Mouse (Mus musculus) heart, embryonic 14.5 days (tissue): ENCODE results near the gene Pbx1. TPM values are rescaled to one million over a fixed set of nuclear protein-coding genes. Genes with fewer than 3 reads are reported as not detected.

Experiments used
- ATAC-seq: fragments of 200-750 bp; cut with Nextera tagmentation; 2 replicates; pipeline ENCODE4 v1.8.0; 2017; ENCODE audit warnings: low read depth, moderate TSS enrichment; ENCODE audit not compliant: insufficient number of reproducible peaks, insufficient read depth, low FRiP score
- H3K27ac ChIP-seq, 2 experiments: fragments of 200-500 bp in 1 of 2; fragments of 300-500 bp in 1 of 2; sonication (generic) in 1 of 2; replicated peaks in 1 of 2; 2 replicates each; pipeline ENCODE4 v1.5.1; 2012 to 2014; ENCODE audit warnings: low read depth in 2 of 2, low read length in 2 of 2, control low read depth in 1 of 2, mild to moderate bottlenecking in 1 of 2, mixed read lengths in 1 of 2; ENCODE audit not compliant: control insufficient read depth in 1 of 2, insufficient read depth in 1 of 2
- H3K27me3 ChIP-seq: fragments of 300-500 bp; sonication (generic); 2 replicates; pipeline ENCODE4 v1.6.1; 2014; ENCODE audit warnings: mild to moderate bottlenecking, low read length, control low read depth; ENCODE audit not compliant: control insufficient read depth, insufficient read depth
- H3K36me3 ChIP-seq: fragments of 300-500 bp; sonication (generic); 2 replicates; pipeline ENCODE4 v1.6.1; 2014; ENCODE audit warnings: mild to moderate bottlenecking, control low read depth, low read length, mixed read lengths; ENCODE audit not compliant: control insufficient read depth, insufficient read depth
- H3K4me1 ChIP-seq, 2 experiments: fragments of 200-500 bp in 1 of 2; fragments of 300-500 bp in 1 of 2; sonication (generic) in 1 of 2; 2 replicates each; pipeline ENCODE4 v1.6.1; 2012 to 2014; ENCODE audit warnings: low read length in 2 of 2, control low read depth in 1 of 2, mixed read lengths in 1 of 2; ENCODE audit not compliant: control insufficient read depth in 2 of 2, insufficient read depth in 2 of 2
- H3K4me2 ChIP-seq: fragments of 300-500 bp; sonication (generic); 2 replicates; pipeline ENCODE4 v1.6.1; 2014; ENCODE audit warnings: mild to moderate bottlenecking, low read length
- H3K4me3 ChIP-seq, 2 experiments: fragments of 200-500 bp in 1 of 2; fragments of 300-500 bp in 1 of 2; sonication (generic) in 1 of 2; 2 replicates each; pipeline ENCODE4 v1.5.1; 2012 to 2014; ENCODE audit warnings: low read length in 2 of 2, mild to moderate bottlenecking in 2 of 2, control low read depth in 1 of 2, low read depth in 1 of 2, moderate library complexity in 1 of 2; ENCODE audit not compliant: control insufficient read depth in 1 of 2, insufficient read depth in 1 of 2
- H3K9ac ChIP-seq: fragments of 300-500 bp; sonication (generic); 2 replicates; pipeline ENCODE4 v1.6.1; 2014; ENCODE audit warnings: mild to moderate bottlenecking, low read length
- H3K9me3 ChIP-seq: fragments of 300-500 bp; sonication (generic); 2 replicates; pipeline ENCODE4 v1.6.1; 2016; ENCODE audit warnings: low read length, control low read depth; ENCODE audit not compliant: control insufficient read depth
- WGBS: fragments of 180-500 bp; shearing (Covaris S2); extraction: QIAGEN DNeasy Blood & Tissue Kit; methylation state at CpG from one replicate; pipeline ENCODE4 v1.1.7; 2014; 5-methylcytosine and 5-hydroxymethylcytosine counted together
- polyA plus RNA-seq: library from polyadenylated mRNA; unstranded; fragments of >200 nt; fragmentation: Nextera tagmentation; extraction: Ambion mirVana; gene quantifications from 2 replicates; pipeline ENCODE4 v1.2.1, GENCODE M21; 2014

The Pbx1 gene
- polyA plus RNA-seq, 1 experiment from 2014 or later: 30.7 TPM

DNA sequence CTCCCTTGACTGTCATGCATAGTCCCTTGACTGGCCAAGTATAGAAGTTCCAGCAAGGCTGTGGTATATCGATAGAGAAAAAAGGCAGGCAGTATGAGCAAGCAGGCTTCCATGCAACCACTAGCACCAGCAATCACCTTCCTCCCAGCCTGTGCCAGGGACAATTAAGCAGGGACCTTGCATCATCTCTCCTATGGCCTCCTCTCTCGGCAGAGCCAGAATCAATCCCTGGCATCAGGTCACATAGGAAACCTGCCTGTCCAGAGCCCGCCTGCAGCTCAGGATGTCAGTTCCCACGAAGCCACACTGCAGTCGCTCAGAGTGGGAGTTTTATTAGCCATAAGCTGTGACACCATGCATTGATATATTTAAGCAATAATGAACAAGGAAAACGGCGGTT, 189.0 kb downstream of the Pbx1 start:
- no peaks in the 10 kb centered on the region for H3K36me3 ChIP-seq
- no peak overlapping the region for H3K9ac ChIP-seq
- no peak overlapping the region for H3K27ac ChIP-seq
- H3K4me2 ChIP-seq: no peak overlapping the region
- ATAC-seq: no peak
- no peaks in the 10 kb centered on the region for H3K27me3 ChIP-seq
- H3K9me3 ChIP-seq: no peaks in the 10 kb centered on the region
- no peak overlapping the region for H3K4me3 ChIP-seq
- WGBS: 79% methylated on average over 7 of the region's 7 CpGs
- peaks cover 39 to 72% of the 10 kb centered on the region in 2 experiments for H3K4me1 ChIP-seq

DNA sequence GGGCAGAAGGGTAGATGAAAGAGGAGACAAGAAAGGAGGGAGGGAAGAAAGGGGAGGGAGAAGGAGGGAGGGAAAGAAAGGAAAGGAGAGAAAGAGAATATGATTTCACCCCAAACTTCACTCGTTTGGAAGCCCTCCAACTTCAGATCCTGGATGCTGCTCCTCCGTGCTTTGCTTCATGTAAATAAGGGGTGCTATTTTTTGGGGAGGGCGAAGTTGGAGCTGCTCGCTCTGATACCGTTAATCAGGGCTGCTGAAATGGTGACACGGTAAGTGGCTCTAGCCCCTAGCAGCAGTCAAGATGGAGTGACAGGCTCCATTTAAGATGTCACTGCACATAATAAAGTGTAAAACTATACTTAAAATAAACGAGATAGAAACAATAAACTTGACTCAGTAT, 190.8 kb downstream of the Pbx1 start:
- peaks cover 34 to 68% of the 10 kb centered on the region in 2 experiments for H3K4me1 ChIP-seq
- no peak for ATAC-seq
- no peak overlapping the region for H3K4me3 ChIP-seq
- H3K27ac ChIP-seq: 0 out of 4 replicates have a peak overlapping the region, but pooled peaks of 1 of the 2 experiments have one; percentile 45
- H3K9me3 ChIP-seq: no peaks in the 10 kb centered on the region
- H3K36me3 ChIP-seq: no peaks in the 10 kb centered on the region
- H3K27me3 ChIP-seq: no peaks in the 10 kb centered on the region
- peak overlapping the region; percentile 37 for H3K4me2 ChIP-seq
- H3K9ac ChIP-seq: peak overlapping the region; percentile 35; the same call in 1 of the 2 replicates
- WGBS: 28% methylated on average over 7 of the region's 7 CpGs

- Histone ChIP-seq H3K27me3 (no peaks in the 10 kb centered on the region), H3K4me2 (peak overlapping the region; percentile 13; the same call in 1 of the 2 replicates), H3K4me1 (peaks cover 33 to 68% of the 10 kb centered on the region in 2 experiments), H3K4me3 (no peak overlapping the region), H3K36me3 (no peaks in the 10 kb centered on the region), H3K9ac (no peak overlapping the region), H3K27ac (peak overlapping the region; percentile 9 to 45; a peak in 2 of 4 replicates), H3K9me3 (no peaks in the 10 kb centered on the region)
- WGBS: 60% methylated on average over 7 of the region's 7 CpGs
- no peak for ATAC-seq
Measured at GRCm38 (mm10) chr1:168240846-168241245, 191.2 kb downstream of the Pbx1 start.

DNA sequence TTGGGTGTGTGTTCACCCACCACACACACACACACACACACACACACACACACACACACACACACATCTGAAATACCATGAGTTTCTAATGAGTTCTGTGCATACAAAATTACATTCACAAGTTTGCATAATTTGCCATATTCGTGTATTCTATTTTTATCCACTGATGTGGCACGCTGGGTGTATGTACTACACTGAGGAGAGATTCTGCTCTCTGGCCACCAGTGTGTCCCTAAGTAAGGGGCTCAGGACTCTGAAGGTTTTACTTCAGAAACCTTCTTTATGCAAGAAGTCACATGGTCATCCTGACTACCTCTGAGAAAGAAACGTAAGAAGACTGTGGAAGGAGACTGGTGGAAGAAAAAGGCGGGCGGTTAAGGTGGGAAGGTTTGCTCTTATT, 191.7 kb downstream of the Pbx1 start:
- Histone ChIP-seq H3K4me1 (peaks cover 32 to 68% of the 10 kb centered on the region in 2 experiments), H3K4me2 (0 out of 2 replicates have a peak overlapping the region, but pooled peaks have one; percentile 13)

GRCm38 (mm10) chr1:168236101-168236500, 196.0 kb downstream of the Pbx1 start:
- no peak for ATAC-seq
- no peak overlapping the region for H3K27ac ChIP-seq
- H3K4me2 ChIP-seq: no peak overlapping the region
- no peak overlapping the region for H3K4me3 ChIP-seq
- WGBS: 86% methylated on average over 5 of the region's 5 CpGs
- no peaks in the 10 kb centered on the region for H3K9me3 ChIP-seq
- peaks cover 29 to 54% of the 10 kb centered on the region in 2 experiments for H3K4me1 ChIP-seq
- H3K9ac ChIP-seq: no peak overlapping the region
- no peaks in the 10 kb centered on the region for H3K27me3 ChIP-seq
- no peaks in the 10 kb centered on the region for H3K36me3 ChIP-seq

More for the DNA sequence above, 191.7 kb downstream of the Pbx1 start:
- Histone ChIP-seq H3K9ac (no peak overlapping the region), H3K4me3 (no peak overlapping the region), H3K27ac (peak overlapping the region; percentile 9 to 45; a peak in 2 of 4 replicates), H3K27me3 (no peaks in the 10 kb centered on the region), H3K36me3 (no peaks in the 10 kb centered on the region), H3K9me3 (no peaks in the 10 kb centered on the region)
- no peak for ATAC-seq
- 64% methylated on average over 5 of the region's 5 CpGs for WGBS

DNA sequence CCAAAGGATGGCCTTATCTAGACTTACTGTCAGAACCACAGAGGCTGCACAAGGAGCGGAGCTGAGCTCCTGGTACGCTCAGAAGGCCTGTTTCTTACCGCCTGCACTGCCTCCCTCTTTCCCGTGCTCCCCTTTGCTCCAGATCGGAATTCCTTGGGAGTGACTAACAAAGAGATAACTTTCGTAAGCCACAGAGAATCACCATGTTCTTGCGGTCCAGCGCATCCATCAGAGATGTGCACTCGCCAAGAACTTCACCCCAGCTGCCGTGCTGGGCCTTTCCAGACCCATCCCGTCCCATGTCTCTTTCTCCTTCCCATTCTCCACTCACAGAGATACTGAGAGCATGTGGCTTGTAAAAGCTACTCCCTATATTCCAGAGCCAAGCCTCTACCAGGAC, 197.7 kb downstream of the Pbx1 start:
- 40% methylated on average over 11 of the region's 11 CpGs for WGBS
- Histone ChIP-seq H3K36me3 (no peaks in the 10 kb centered on the region), H3K4me1 (peaks cover 37 to 57% of the 10 kb centered on the region in 2 experiments), H3K4me3 (no peak overlapping the region), H3K27ac (peak overlapping the region in 1 of 2 experiments; percentile 19; a peak in 1 of 4 replicates), H3K27me3 (no peaks in the 10 kb centered on the region), H3K4me2 (no peak overlapping the region), H3K9me3 (no peaks in the 10 kb centered on the region), H3K9ac (no peak overlapping the region)
- no peak for ATAC-seq

DNA sequence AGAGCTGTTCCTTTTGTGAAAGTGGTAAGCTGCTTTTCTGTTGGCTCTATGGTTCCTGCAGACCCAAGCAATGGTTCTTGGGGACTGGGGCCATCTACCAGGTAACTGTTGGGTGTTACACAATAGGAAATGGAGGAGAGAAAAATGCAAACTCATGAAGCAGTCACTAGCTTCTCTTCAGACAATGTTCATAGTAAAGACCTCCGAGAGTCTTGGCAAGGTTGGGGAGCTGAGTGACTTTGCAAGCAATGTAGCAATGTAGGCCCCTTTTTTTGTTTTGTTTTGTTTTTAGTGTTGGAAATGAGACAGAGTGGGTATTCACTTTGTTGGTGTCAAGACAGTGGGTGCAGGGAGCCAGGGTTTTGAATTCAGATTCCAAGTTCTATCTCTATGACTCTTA, 198.9 kb downstream of the Pbx1 start:
- no peak overlapping the region for H3K9ac ChIP-seq
- H3K4me1 ChIP-seq: peaks cover 34 to 63% of the 10 kb centered on the region in 2 experiments
- no peaks in the 10 kb centered on the region for H3K9me3 ChIP-seq
- no peak for ATAC-seq
- no peaks in the 10 kb centered on the region for H3K27me3 ChIP-seq
- no peak overlapping the region for H3K4me2 ChIP-seq
- H3K36me3 ChIP-seq: no peaks in the 10 kb centered on the region
- no peak overlapping the region for H3K4me3 ChIP-seq
- H3K27ac ChIP-seq: 0 out of 4 replicates have a peak overlapping the region, but pooled peaks of 1 of the 2 experiments have one; percentile 29
- WGBS: 88% methylated on average over 1 of the region's 1 CpGs
